In genomic region chr3:108444698-108445365, GRCm38 (mm10) we compare ENCODE assay signal across 7 mouse cellular contexts. TPM values are rescaled to one million over a fixed set of nuclear protein-coding genes. Genes with fewer than 3 reads are reported as not detected.
DNase-seq lines count a peak whose midpoint lies in the region; ATAC-seq lines count a peak whose summit lies in the region.

Gene Sars, minus strand, starts transcription at chr3:108445209.

- H3K9ac ChIP-seq in intestine, embryonic 15.5 days = peak within 1 kb of the TSS; percentile 77

- no peaks in the 10 kb centered on the region for H3K9me3 ChIP-seq in intestine, embryonic 15.5 days
- no peaks in the 10 kb centered on the region for H3K9me3 ChIP-seq in midbrain, embryonic 10.5 days (replicated peaks)

- peak within 1 kb of the TSS; percentile 68 for H3K4me2 ChIP-seq in intestine, embryonic 15.5 days (replicated peaks)

- peak; percentile 88 to 90 for DNase-seq in adrenal gland, adult 18-20 months (ENCODE audit: low spot score in 2 of 2)
- peak; percentile 97 for DNase-seq in embryo, embryonic 11 days
- peak; percentile 84 to 88 for DNase-seq in gastrocnemius, postnatal 36 days
- peak; percentile 88 to 93 for DNase-seq in left cerebral cortex, postnatal 25 days (ENCODE audit: low spot score in 2 of 2)
- DNase-seq in midbrain, embryonic 10.5 days (ENCODE audit: low spot score) = peak; percentile 94
- DNase-seq in right cerebral cortex, postnatal 4 days = peak; percentile 88

- H3K27me3 ChIP-seq in intestine, embryonic 15.5 days (replicated peaks) = no peaks in the 10 kb centered on the region
- H3K27me3 ChIP-seq in midbrain, embryonic 10.5 days (ENCODE audit: low read depth, poor library complexity, severe bottlenecking) = no peaks in the 10 kb centered on the region

- H3K4me1 ChIP-seq in intestine, embryonic 15.5 days (replicated peaks) = peaks cover 6% of the 10 kb centered on the region
- peaks cover 46% of the 10 kb centered on the region for H3K4me1 ChIP-seq in midbrain, embryonic 10.5 days

- peak within 1 kb of the TSS; percentile 75 for H3K4me3 ChIP-seq in intestine, embryonic 15.5 days (replicated peaks)
- peak within 1 kb of the TSS; percentile 91 for H3K4me3 ChIP-seq in midbrain, embryonic 10.5 days

- H3K36me3 ChIP-seq in intestine, embryonic 15.5 days = peaks cover 3% of the 10 kb centered on the region; the same call in 1 of the 2 replicates
- H3K36me3 ChIP-seq in midbrain, embryonic 10.5 days = peaks cover 28% of the 10 kb centered on the region

- under 1% methylated on average over 41 of the region's 41 CpGs for WGBS in intestine, embryonic 15.5 days
- WGBS in midbrain, embryonic 10.5 days = 0% methylated on average over 41 of the region's 41 CpGs

- ATAC-seq in intestine, embryonic 15.5 days = peak; percentile 99

- intact Hi-C loops in gastrocnemius, postnatal 36 days (cut with DNase I) = no loop called here
- intact Hi-C loops in left cerebral cortex, postnatal 25 days (cut with DNase I) = no loop called here

- peak within 1 kb of the TSS; percentile 77 for H3K27ac ChIP-seq in intestine, embryonic 15.5 days
- H3K27ac ChIP-seq in midbrain, embryonic 10.5 days (replicated peaks) = peak within 1 kb of the TSS; percentile 92

RNA-seq across cellular contexts. Expression of gene Sars, which starts in this region (rescaled TPM):
- total RNA-seq in adrenal gland, adult 18-20 months (2021) = 100 to 1,000 TPM; 168 to 202 TPM
- total RNA-seq in gastrocnemius, postnatal 36 days (2021) = 100 to 1,000 TPM; 114 to 119 TPM
- 145 and 150 TPM in 2 replicates for polyA plus RNA-seq in intestine, embryonic 15.5 days (2015; fragmentation: Nextera tagmentation; extraction: Ambion mirVana)
- 100 to 1,000 TPM; 207 to 212 TPM for total RNA-seq in left cerebral cortex, postnatal 25 days (2021)
- polyA plus RNA-seq in midbrain, embryonic 10.5 days (2016; fragmentation: Nextera tagmentation; extraction: Ambion mirVana) = 179 and 187 TPM in 2 replicates

Comparison
In these comparisons a context has a peak if more than half of its experiments do, and no peak if none do; other contexts are left out.
1. Peak in every context shown above with its lines: DNase-seq, ATAC-seq, H3K4me3 ChIP-seq and H3K27ac ChIP-seq.